Mouse (Mus musculus) cerebellum, adult 18-20 months (tissue): ENCODE measurements at regions not wholly inside any gene's neighbourhood (a gene's known extent, or its start where the extent isn't known, plus 50 kb on each side); places are given as distances from the start of the nearest gene placed in this dataset.

Experiments used
- DNase-seq, 2 experiments: peaks; one replicate each; pipeline ENCODE4 v3.0.0; 2021

DNA sequence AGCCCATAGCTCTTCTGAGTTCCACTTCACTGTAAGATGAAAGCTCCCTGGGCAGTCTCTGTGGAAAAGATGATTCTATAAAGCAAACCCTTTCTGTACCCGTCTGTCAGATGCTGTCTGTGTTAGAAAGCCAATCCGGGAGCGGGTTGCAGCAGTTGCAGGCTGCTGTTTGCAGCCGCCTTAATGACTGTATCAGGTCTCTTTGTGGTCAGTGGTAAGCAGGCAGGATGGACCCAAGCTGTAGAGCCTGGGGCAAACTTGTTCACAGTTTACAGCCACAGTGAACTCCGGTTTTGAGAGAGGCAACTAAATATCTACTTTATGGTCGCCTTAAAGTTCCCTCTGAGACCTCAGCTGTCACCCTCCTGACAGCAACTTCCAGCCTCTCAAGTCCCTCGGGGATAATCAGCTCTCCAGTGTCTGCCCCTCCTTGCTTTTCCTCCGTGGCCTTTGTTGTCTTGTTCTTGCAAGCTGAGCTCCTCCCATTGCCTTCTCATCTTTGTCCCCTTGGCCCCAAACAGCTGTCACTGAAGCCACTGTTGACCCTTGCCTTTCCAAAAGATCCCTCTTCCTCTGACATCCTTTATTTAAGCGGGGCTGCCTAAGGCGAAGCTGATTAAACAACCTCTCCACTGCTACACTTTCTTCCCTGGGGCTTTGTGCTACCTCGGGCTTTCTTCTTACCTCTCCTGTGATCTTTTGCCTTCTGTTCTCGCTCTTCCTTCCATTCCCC lies 565.1 kb downstream of the Bnc2 start:
- no peak for DNase-seq

GRCm38 (mm10) chr4:84114162-84115040 lies 560.7 kb downstream of the Bnc2 start:
- no peak for DNase-seq

DNA sequence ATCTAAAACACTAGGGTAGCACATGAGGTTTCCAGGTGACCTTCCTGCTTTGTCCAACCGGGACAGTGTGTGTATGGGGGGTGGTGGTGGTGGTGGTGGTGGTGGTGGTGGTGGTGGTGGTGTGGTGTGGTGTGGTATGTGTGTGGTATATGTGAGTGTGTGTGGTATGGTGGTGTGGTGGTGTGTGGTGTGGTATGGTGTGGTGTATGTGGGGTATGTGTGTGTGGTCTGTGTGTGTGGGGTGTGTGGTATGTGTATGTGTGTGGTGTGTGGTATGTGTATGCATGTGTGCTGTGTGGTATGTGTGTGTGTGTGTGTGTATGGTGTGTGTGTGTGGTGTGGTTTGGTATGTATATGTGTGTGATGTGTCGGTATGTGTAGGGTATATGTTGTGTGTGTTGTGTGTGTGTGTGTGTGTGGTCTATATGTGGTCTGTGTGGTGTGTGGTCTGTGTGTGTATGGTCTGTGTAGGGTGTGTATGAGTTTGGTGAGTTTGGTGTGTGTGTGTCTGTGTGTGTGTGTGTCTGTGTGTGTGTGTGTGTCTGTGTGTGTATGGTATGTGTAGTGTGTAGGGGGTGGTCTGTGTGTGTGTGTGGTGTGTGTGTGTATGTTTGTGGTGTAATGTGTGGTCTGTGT lies 556.7 kb downstream of the Bnc2 start:
- DNase-seq, result no peak

GRCm38 (mm10) chr4:84119616-84120015 lies 555.5 kb downstream of the Bnc2 start:
- no peak for DNase-seq

GRCm38 (mm10) chr4:84120330-84120729 lies 554.7 kb downstream of the Bnc2 start:
- DNase-seq, result no peak

- DNase-seq, result no peak
Measured at GRCm38 (mm10) chr4:84121442-84121841, 553.6 kb downstream of the Bnc2 start.

GRCm38 (mm10) chr4:84126400-84126799 lies 548.7 kb downstream of the Bnc2 start:
- no peak for DNase-seq

DNA sequence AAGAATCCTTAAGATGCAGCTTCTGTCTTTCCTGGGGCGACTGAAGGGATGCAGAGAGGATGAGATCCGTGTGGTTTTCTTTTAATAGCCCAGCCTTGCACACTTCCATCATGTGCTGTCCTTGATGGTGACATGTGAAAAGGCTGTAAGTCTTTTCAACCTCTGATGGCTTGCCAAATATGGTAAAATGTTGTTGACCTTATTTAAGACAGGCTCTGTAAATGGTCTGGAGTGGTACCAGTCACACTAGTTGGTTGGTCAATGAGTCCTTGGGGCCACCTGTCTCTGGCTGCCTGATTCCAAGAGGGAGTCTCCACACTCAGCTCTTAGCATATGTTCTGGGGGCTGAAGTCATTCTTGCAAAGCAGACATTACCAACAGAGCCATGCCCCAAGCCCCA lies 547.7 kb downstream of the Bnc2 start:
- DNase-seq, result no peak

DNA sequence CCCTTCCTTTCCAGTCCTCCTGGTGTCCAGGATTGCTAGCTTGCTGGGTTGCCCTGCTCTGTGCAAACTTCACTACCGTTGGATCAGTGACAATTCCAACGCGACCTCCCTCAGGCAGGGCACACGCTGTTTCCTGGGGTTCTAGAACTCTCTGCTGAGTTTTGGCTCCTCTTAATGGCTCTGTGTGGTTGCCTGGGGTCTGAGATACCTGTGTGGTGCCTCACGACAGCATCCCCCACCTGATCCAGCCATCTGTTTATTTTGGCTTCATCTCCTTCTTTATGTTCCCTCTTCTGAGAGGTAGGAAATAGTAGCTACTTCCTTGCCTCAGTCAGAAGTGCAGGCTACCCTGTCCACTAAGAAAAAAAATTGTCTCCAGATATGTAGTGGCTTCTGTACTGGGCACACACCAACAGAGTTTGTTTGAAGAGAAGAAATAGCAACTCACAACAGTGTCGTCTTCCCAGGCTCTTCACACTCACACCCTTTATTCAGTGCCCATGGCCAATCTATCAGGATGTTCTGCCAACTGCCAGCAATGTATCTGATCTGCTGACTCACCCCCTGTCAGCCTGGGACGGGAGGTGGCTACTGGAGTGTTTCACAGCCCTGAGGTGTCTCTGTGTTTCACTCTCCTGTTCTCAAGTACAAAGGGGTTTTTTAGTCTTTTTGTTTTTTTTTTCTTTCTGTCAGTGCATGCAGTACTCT lies 544.1 kb downstream of the Bnc2 start:
- peak; percentile 63 to 72 for DNase-seq

DNA sequence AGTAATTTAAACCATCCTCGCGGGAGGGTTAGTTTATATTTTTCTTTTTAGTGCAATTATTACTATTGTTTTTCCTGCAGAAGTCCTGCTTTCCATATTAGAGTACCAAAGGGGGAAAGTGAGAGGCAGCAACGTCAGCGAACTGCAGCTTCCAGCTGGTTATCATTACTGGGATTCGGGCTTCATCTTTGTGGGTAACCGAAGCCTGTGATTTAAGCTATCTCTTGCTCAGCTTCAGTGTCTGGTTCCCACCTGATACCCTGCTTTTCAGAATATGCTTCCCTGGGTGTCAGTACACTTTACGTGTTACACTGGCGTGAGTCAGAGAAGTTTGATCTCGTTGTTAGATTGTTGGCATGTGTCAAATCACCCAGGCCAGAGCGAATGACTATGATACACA lies 539.3 kb downstream of the Bnc2 start:
- DNase-seq, result no peak

DNA sequence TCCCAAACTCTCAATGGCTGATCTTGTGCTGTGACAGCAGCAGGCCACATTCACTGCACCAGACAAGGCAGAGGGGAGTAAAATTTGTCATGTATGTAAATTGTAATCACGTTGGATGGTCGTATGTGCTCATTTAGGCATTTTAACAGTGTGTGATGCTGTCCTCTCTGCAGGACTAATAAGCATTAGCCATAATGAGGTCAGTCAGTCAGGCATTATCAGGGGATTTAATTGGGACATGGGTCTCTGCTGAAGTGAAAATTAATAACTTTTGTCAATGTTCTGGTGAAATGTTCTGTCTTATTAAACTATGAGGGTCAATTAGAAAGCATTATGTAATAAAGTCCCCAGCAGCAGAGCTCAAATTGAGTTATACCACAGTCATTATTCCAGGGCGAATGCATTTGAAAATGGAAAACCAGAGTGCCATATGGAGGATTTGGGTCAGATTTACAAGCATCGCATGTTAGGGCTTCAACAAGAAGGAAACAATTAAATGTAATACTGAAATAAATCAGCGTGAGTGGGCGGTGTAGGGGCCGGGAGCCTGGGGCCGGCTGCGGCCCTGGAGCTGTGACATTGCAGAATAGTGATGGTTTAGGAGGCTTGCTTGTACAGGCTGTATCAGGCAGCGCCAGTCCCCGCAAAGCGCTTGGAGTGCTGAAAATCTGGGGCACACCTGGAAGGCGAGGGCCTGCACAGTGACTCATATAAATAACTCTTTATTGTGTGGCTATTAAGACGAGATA lies 537.7 kb downstream of the Bnc2 start:
- DNase-seq, result peak; percentile 12 to 35

- no peak for DNase-seq
Measured at GRCm38 (mm10) chr4:84149149-84150050, 525.7 kb downstream of the Bnc2 start.

- DNase-seq, result no peak
Measured at GRCm38 (mm10) chr4:84150698-84151097, 524.4 kb downstream of the Bnc2 start.

DNA sequence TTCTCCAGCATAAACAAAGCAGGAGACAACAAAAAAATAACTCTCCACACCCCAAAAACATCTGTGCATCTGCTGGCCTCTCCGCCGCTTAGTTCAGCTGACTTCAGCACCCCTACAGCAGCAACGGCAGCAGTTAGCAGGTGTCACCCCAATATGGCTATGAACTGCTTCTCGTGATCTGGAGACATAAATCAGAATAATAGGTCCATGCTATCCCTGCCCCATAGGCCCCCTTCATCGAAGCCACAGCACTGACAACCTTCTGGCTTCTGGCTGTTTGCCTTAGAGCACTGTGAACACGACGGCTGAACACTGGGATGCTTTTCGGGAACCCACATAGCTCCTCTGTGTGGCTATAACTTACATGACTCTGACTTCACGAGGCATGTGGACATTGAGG lies 523.8 kb downstream of the Bnc2 start:
- DNase-seq, result no peak

GRCm38 (mm10) chr4:84151971-84152450 lies 523.1 kb downstream of the Bnc2 start:
- DNase-seq, result no peak

- no peak for DNase-seq
Measured at GRCm38 (mm10) chr4:84153571-84153970, 521.5 kb downstream of the Bnc2 start.

DNA sequence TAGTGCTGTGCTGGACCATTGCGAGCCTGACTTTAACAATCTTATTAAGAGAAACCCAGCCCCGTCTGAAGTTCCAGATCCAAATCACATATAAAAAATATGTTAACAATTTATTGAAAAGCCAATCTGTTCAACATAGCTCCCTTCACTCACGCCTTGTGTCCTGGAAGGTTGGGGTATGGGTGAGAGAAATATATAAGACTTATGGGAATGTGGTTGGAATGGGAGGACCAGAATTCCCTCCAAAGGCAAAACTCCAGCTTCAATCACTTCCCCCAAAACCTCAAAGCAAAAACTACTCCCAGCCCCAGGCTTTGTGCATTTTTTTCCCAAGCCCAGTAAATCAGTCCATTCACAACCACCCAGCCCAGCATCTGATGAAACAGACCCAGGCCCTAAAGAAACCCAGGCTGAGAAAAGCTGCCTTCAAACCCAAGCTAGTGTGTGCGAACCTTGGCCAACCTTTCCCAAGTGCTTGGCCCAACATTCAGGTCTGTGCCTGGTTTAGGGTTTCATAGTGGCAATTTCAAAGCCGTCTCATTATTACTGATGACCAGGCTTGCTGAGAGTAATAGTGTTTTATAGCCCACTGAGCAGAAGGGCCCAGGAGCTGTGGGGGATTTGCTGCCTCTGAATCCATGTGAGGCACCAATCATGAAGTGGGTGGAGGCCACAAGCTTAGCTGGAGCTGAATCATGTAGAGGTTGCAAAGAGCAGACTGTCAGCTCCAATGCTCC lies 517.0 kb downstream of the Bnc2 start:
- DNase-seq, result no peak

DNA sequence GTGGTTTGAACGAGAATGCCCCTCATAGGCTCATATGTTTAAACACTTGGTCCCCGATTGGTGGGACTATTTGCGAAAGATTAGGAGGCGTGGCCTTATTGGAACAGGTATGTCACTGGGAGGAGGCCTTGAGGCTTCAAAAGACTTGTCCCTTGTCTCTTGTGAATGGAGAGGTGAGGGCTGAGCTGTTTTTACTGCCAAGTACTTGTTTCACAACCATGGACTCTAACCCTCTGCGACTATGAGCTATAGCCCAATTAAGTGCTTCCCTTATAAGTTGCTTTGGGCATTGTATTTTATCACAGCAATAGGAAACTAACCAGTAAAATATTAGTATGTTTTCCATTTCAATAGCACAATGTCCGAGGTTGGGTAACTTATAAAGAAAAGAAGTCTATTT lies 511.7 kb downstream of the Bnc2 start:
- no peak for DNase-seq

DNA sequence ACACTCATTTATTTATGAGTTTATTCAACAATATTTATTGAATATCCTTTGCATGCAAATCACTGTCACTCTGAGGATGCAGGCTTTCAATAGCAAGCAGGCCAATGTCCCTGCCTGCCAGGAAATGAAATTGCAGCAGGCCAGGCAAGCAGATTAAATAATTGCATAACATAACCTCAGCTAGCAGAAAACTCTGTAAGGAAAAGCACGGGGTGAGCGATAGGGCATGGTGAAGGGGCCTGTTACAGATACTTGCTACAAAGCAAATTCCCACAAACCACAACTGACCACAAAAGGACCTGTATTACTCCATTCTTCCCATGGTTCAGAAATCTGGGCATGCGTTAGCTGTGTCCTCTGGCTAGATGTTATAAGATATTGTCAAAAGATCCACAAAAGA lies 509.8 kb downstream of the Bnc2 start:
- DNase-seq, result no peak

DNA sequence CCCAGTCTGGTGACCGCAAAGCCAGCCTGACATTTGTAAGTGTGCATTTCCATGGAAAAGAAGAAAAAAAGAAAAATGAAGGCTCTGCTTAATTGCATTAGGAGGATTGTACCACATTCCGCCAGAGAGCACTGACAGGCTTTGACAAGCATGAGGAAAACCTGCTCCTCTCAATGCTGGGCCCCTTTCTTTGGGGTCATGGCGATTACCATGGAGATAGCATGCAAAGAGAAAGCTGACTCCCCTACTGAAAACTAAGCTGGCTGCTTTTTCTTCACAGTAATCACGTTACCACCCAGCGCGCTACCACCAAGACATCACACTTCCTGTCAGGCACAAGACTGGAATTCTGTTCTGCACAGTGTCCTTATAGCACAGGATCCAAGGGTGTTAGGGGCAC lies 502.2 kb downstream of the Bnc2 start:
- DNase-seq, result no peak
